Mouse (Mus musculus) MEL (cell line): ENCODE data around the gene Klrb1c. TPM values are rescaled to one million over a fixed set of nuclear protein-coding genes. Genes with fewer than 3 reads are reported as not detected.

ENCODE experiments used
- DNase-seq: peaks from one replicate; pipeline ENCODE4 v3.0.0; 2011; ENCODE audit warnings: low read depth, low spot score
- H3K27ac ChIP-seq: 2 replicates; pipeline ENCODE4 v1.5.1; 2012; ENCODE audit warnings: low read depth, mild to moderate bottlenecking, control low read depth, low read length, moderate library complexity; ENCODE audit not compliant: control insufficient read depth
- H3K27me3 ChIP-seq, 2 experiments: fragments of 150-350 bp in 1 of 2; sonication (generic) in 1 of 2; 2 replicates each; pipeline ENCODE4 v1.6.1; 2012; ENCODE audit warnings: low read length in 2 of 2, mild to moderate bottlenecking in 2 of 2, improper control_type of control experiment in 1 of 2, moderate library complexity in 1 of 2; ENCODE audit not compliant: insufficient read depth in 2 of 2, control insufficient read depth in 1 of 2
- H3K36me3 ChIP-seq, 2 experiments: 2 replicates each; pipeline ENCODE4 v1.6.1; 2012 to 2014; ENCODE audit warnings: low read length in 2 of 2, improper control_type of control experiment in 1 of 2, inconsistent platforms in 1 of 2, mild to moderate bottlenecking in 1 of 2; ENCODE audit not compliant: insufficient read depth in 2 of 2, control insufficient read depth in 1 of 2
- H3K4me1 ChIP-seq, 2 experiments: fragments of 150-350 bp in 1 of 2; sonication (generic) in 1 of 2; 2 replicates each; pipeline ENCODE4 v1.6.1; 2012; ENCODE audit warnings: low read length in 2 of 2, improper control_type of control experiment in 1 of 2, mild to moderate bottlenecking in 1 of 2; ENCODE audit not compliant: insufficient read depth in 2 of 2, control insufficient read depth in 1 of 2
- H3K4me3 ChIP-seq, 2 experiments: fragments of 150-350 bp in 1 of 2; sonication (generic) in 1 of 2; 2 replicates each; pipeline ENCODE4 v1.5.1; 2012; ENCODE audit warnings: low read depth in 2 of 2, low read length in 2 of 2, mild to moderate bottlenecking in 2 of 2, moderate library complexity in 2 of 2, control low read depth in 1 of 2, improper control_type of control experiment in 1 of 2; ENCODE audit not compliant: control insufficient read depth in 1 of 2, insufficient read depth in 1 of 2
- H3K79me2 ChIP-seq: 2 replicates; pipeline ENCODE4 v1.6.1; 2012; ENCODE audit warnings: mild to moderate bottlenecking, low read length, moderate library complexity; ENCODE audit not compliant: control insufficient read depth, poor library complexity, insufficient read depth
- H3K9ac ChIP-seq: 2 replicates; pipeline ENCODE4 v1.6.1; 2012; ENCODE audit warnings: low read depth, mild to moderate bottlenecking, control low read depth, low read length, moderate library complexity; ENCODE audit not compliant: control insufficient read depth, poor library complexity, severe bottlenecking
- H3K9me3 ChIP-seq: fragments of 150-350 bp; sonication (generic); replicated peaks from 2 replicates; pipeline ENCODE4 v1.6.1; 2012; ENCODE audit warnings: mild to moderate bottlenecking, low read length, improper control_type of control experiment, moderate library complexity; ENCODE audit not compliant: insufficient read depth
- CTCF ChIP-seq, 3 experiments: IDR thresholded peaks in 2 of 3; conservative IDR thresholded peaks in 1 of 3; 2 replicates each; pipeline ENCODE4 v1.5.1; 2011 to 2012; ENCODE audit warnings: low read length in 3 of 3, low read depth in 2 of 3, mild to moderate bottlenecking in 2 of 3, improper control_type of control experiment in 1 of 3, inconsistent platforms in 1 of 3, mixed read lengths in 1 of 3, moderate library complexity in 1 of 3; ENCODE audit not compliant: control insufficient read depth in 1 of 3, insufficient read depth in 1 of 3, poor library complexity in 1 of 3, severe bottlenecking in 1 of 3
- E2F4 ChIP-seq: IDR thresholded peaks from 2 replicates; pipeline ENCODE4 v1.6.1; 2011; ENCODE audit warnings: low read depth, low read length, improper control_type of control experiment, borderline replicate concordance
- ELF1 ChIP-seq: IDR thresholded peaks from 2 replicates; pipeline ENCODE4 v1.6.1; 2014; ENCODE audit warnings: low read depth, mild to moderate bottlenecking, inconsistent platforms, low read length, improper control_type of control experiment, moderate library complexity
- EP300 ChIP-seq, 2 experiments: IDR thresholded peaks; 2 replicates each; pipeline ENCODE4 v1.6.1; 2011; ENCODE audit warnings: improper control_type of control experiment in 2 of 2, low read length in 2 of 2, low read depth in 1 of 2, mild to moderate bottlenecking in 1 of 2
- GABPA ChIP-seq: IDR thresholded peaks from 2 replicates; pipeline ENCODE4 v1.6.1; 2012; ENCODE audit warnings: low read depth, mild to moderate bottlenecking, inconsistent platforms, low read length, improper control_type of control experiment, moderate library complexity
- GATA1 ChIP-seq: IDR thresholded peaks from 2 replicates; pipeline ENCODE4 v1.6.1; 2011; ENCODE audit warnings: low read depth, low read length, improper control_type of control experiment
- HCFC1 ChIP-seq: IDR thresholded peaks from 2 replicates; pipeline ENCODE4 v1.6.1; 2012; ENCODE audit warnings: low read depth, mild to moderate bottlenecking, inconsistent platforms, low read length, improper control_type of control experiment, moderate library complexity
- JUND ChIP-seq: IDR thresholded peaks from 2 replicates; pipeline ENCODE4 v1.6.1; 2011; ENCODE audit warnings: low read depth, mild to moderate bottlenecking, improper control_type of control experiment, low read length
- KAT2A ChIP-seq: conservative IDR thresholded peaks from 2 replicates; pipeline ENCODE4 v1.6.1; 2012; ENCODE audit warnings: low read depth, low read length, improper control_type of control experiment, inconsistent platforms
- MAFK ChIP-seq: IDR thresholded peaks from 2 replicates; pipeline ENCODE4 v1.6.1; 2011; ENCODE audit warnings: low read depth, mild to moderate bottlenecking, low read length, improper control_type of control experiment, borderline replicate concordance
- MAX ChIP-seq: IDR thresholded peaks from 2 replicates; pipeline ENCODE4 v1.6.1; 2011; ENCODE audit warnings: low read length, improper control_type of control experiment
- MXI1 ChIP-seq: IDR thresholded peaks from 2 replicates; pipeline ENCODE4 v1.6.1; 2011; ENCODE audit warnings: mild to moderate bottlenecking, low read depth, low read length, improper control_type of control experiment
- MYB ChIP-seq: IDR thresholded peaks from 2 replicates; pipeline ENCODE4 v1.6.1; 2011; ENCODE audit warnings: mild to moderate bottlenecking, low read depth, low read length, improper control_type of control experiment
- NELFE ChIP-seq: IDR thresholded peaks from 2 replicates; pipeline ENCODE4 v1.6.1; 2011; ENCODE audit warnings: low read depth, low read length, improper control_type of control experiment
- POLR2A ChIP-seq, 2 experiments: IDR thresholded peaks; 2 replicates each; pipeline ENCODE4 v1.6.1; 2011 to 2012; ENCODE audit warnings: low read length in 2 of 2, mild to moderate bottlenecking in 2 of 2, control low read depth in 1 of 2, improper control_type of control experiment in 1 of 2, low read depth in 1 of 2, moderate library complexity in 1 of 2; ENCODE audit not compliant: control insufficient read depth in 1 of 2, insufficient read depth in 1 of 2, poor library complexity in 1 of 2
- POLR2AphosphoS5 ChIP-seq: IDR thresholded peaks from 2 replicates; pipeline ENCODE4 v1.6.1; 2012; ENCODE audit warnings: low read depth, borderline replicate concordance, mild to moderate bottlenecking, inconsistent platforms, low read length, moderate library complexity, mixed read lengths
- SIN3A ChIP-seq: IDR thresholded peaks from 2 replicates; pipeline ENCODE4 v1.6.1; 2012; ENCODE audit warnings: low read length, improper control_type of control experiment, inconsistent platforms
- TAL1 ChIP-seq: IDR thresholded peaks from 2 replicates; pipeline ENCODE4 v1.6.1; 2012; ENCODE audit warnings: mild to moderate bottlenecking, inconsistent platforms, low read length, moderate library complexity, mixed read lengths
- TBP ChIP-seq: IDR thresholded peaks from 2 replicates; pipeline ENCODE4 v1.8.0; 2011; ENCODE audit warnings: low read depth, low read length, improper control_type of control experiment
- TCF12 ChIP-seq: IDR thresholded peaks from 2 replicates; pipeline ENCODE4 v1.6.1; 2014; ENCODE audit warnings: low read depth, mild to moderate bottlenecking, inconsistent platforms, low read length, improper control_type of control experiment, moderate library complexity
- UBTF ChIP-seq: IDR thresholded peaks from 2 replicates; pipeline ENCODE4 v1.6.1; 2012; ENCODE audit warnings: low read depth, mild to moderate bottlenecking, inconsistent platforms, low read length, improper control_type of control experiment, moderate library complexity, borderline replicate concordance; ENCODE audit not compliant: insufficient read depth
- USF1 ChIP-seq: IDR thresholded peaks from 2 replicates; pipeline ENCODE4 v1.6.1; 2014; ENCODE audit warnings: low read depth, mild to moderate bottlenecking, inconsistent platforms, low read length, improper control_type of control experiment, moderate library complexity
- ZKSCAN1 ChIP-seq: IDR thresholded peaks from 2 replicates; pipeline ENCODE4 v1.6.1; 2012; ENCODE audit warnings: low read depth, mild to moderate bottlenecking, inconsistent platforms, low read length, improper control_type of control experiment, moderate library complexity
- polyA plus RNA-seq, 2 experiments: library from polyadenylated mRNA; stranded (reverse) in 1 of 2; unstranded in 1 of 2; fragments of >175 nt in 1 of 2; fragments of >200 nt in 1 of 2; gene quantifications; 2 replicates each; pipeline versions ENCODE4 v1.2.1 to v1.2.4; 2012; ENCODE audit warnings: low replicate concordance in 2 of 2, low read depth in 1 of 2; ENCODE audit not compliant: insufficient read length in 2 of 2, insufficient read depth in 1 of 2, missing spikeins in 1 of 2
- total RNA-seq: library from RNA; depleted of rRNA; stranded (reverse); fragments of 300-350 nt; gene quantifications from 2 replicates; pipeline ENCODE4 v1.2.3, GENCODE M21; 2012

Gene Klrb1c
- total and polyA plus RNA-seq, 3 experiments = not detected

DNA sequence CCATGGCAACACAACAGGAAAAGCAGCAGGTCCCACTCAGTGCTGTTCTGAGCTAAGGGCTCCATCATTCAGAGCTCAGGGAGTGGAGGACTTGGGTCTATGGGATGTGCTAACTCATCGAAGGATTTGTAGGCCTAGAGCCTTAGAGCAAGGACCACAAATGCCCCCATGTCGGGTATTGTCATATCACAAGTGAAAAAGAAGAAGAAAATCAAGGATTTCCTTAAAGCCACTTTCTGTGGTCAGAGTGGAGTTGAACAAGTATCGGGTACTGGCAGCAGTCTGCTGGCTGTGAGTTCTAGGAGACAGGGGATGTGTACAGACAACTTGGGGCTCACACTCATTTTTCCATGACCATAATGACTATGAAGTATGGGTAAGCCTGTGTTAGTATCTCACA is 37.8 kb upstream of the Klrb1c start:
- Histone ChIP-seq H3K4me1 (no peaks in the 10 kb centered on the region), H3K9ac (no peak overlapping the region), H3K9me3 (no peaks in the 10 kb centered on the region), H3K27me3 (no peaks in the 10 kb centered on the region; a peak in 1 of 4 replicates), H3K36me3 (no peaks in the 10 kb centered on the region), H3K4me3 (no peak overlapping the region), H3K79me2 (no peaks in the 10 kb centered on the region), H3K27ac (no peak overlapping the region)
- TF ChIP-seq UBTF (no peak), JUND (no peak), MYB (no peak), USF1 (no peak), MXI1 (no peak), TCF12 (no peak), CTCF (IDR thresholded peaks at IDR 0.05 in 2 of 3, conservative IDR thresholded peaks at IDR 0.05 in 1 of 3; ENCODE audit: control insufficient read depth in 1 of 3, insufficient read depth in 1 of 3, low read depth in 2 of 3, low read length in 3 of 3, poor library complexity in 1 of 3, severe bottlenecking in 1 of 3) (no peak), MAX (no peak), E2F4 (no peak), KAT2A (no peak), ELF1 (no peak), TAL1 (no peak), ZKSCAN1 (no peak), SIN3A (no peak), TBP (no peak), GATA1 (no peak), EP300 (IDR thresholded peaks at IDR 0.05; ENCODE audit: low read depth in 1 of 2, low read length in 2 of 2) (no peak), POLR2A (IDR thresholded peaks at IDR 0.05; ENCODE audit: control insufficient read depth in 1 of 2, insufficient read depth in 1 of 2, low read depth in 1 of 2, low read length in 2 of 2, poor library complexity in 1 of 2) (no peak), HCFC1 (no peak)
- DNase-seq = no peak

DNA sequence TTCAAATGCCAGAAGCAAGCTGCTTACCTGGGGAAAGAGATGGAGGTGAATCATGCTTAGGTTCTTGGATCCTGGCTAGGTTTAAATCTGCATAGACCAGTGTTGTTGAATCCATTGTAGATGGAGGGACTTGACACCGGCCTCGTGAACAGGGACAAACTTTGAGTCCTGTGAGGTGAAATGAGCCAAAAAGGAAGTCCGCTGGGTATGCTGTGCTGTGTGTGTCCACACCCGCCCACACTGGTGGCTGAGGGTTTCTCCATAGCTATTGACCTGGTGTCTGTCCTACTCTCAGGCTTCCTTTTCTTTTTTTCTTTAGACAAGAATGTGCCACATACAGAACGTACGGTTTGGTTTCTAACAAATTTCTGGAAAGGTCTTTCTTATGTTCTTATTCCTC is 37.1 kb upstream of the Klrb1c start, which contains the start of the genes Gm44511 and Klrb1b:
Gene Gm44511, minus strand, starts transcription at position 184 of the 400 bp plus-strand sequence.
Gene Klrb1b, minus strand, starts transcription at position 200 of the 400 bp plus-strand sequence.
- no peaks in the 10 kb centered on the region for H3K79me2 ChIP-seq
- H3K27ac ChIP-seq = no peak within 1 kb of the TSS
- no peak for DNase-seq
- no peaks in the 10 kb centered on the region for H3K4me1 ChIP-seq
- H3K9ac ChIP-seq = no peak within 1 kb of the TSS
- TF ChIP-seq TBP (no peak), CTCF (IDR thresholded peaks at IDR 0.05 in 2 of 3, conservative IDR thresholded peaks at IDR 0.05 in 1 of 3; ENCODE audit: control insufficient read depth in 1 of 3, insufficient read depth in 1 of 3, low read depth in 2 of 3, low read length in 3 of 3, poor library complexity in 1 of 3, severe bottlenecking in 1 of 3) (no peak), NELFE (no peak), GABPA (no peak), POLR2AphosphoS5 (no peak), MXI1 (no peak), TCF12 (no peak), MAFK (no peak), ZKSCAN1 (no peak), GATA1 (no peak)
- no peaks in the 10 kb centered on the region for H3K36me3 ChIP-seq
- no peaks in the 10 kb centered on the region; a peak in 1 of 4 replicates for H3K27me3 ChIP-seq
- no peaks in the 10 kb centered on the region for H3K9me3 ChIP-seq
- H3K4me3 ChIP-seq = no peak within 1 kb of the TSS
